Mouse (Mus musculus): Measurements from ENCODE around the gene Agxt. TPM values are rescaled to one million over a fixed set of nuclear protein-coding genes. Genes with fewer than 3 reads are reported as not detected.

Gene Agxt
- polyA plus RNA-seq, 1 experiment from 2014 or later: not detected

DNA sequence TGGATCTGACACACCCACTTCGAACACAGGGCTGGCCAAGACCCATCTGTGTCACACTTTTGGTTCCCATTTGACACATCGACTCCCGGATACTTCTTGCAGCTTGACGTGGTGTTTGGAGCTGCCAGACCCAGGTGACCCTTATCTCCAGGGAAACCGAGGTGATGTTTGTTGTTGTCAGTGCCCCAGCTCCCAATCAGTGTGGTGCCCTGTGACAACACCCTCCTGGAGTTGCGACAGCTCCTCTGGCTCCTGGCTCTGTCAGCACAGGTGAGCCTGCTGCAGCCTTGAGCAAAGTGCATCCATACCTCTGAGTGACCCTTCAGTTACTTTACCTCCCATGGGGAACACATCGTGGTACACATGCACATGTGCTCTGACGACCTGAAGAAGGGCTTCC lies 2.4 kb upstream of the Agxt start:
- Histone ChIP-seq H3K27ac (ENCODE audit: low read depth, low read length) (no peak overlapping the region), H3K4me1 (ENCODE audit: control insufficient read depth, insufficient read depth, low read length) (no peaks in the 10 kb centered on the region), H3K9ac (ENCODE audit: low read depth, low read length) (no peak overlapping the region), H3K4me3 (ENCODE audit: low read depth, low read length) (no peak overlapping the region), H3K4me2 (no peak overlapping the region), H3K27me3 (ENCODE audit: control insufficient read depth, insufficient read depth, low read length) (peaks cover 8% of the 10 kb centered on the region), H3K36me3 (ENCODE audit: control insufficient read depth, insufficient read depth, low read length) (no peaks in the 10 kb centered on the region), H3K9me3 (replicated peaks; ENCODE audit: control insufficient read depth, low read length) (no peaks in the 10 kb centered on the region)
- no peak for ATAC-seq (replicated peaks; ENCODE audit: insufficient number of reproducible peaks, low FRiP score, low TSS enrichment)
- WGBS (ENCODE audit: insufficient replicate concordance): 49% methylated on average over 8 of the region's 8 CpGs

DNA sequence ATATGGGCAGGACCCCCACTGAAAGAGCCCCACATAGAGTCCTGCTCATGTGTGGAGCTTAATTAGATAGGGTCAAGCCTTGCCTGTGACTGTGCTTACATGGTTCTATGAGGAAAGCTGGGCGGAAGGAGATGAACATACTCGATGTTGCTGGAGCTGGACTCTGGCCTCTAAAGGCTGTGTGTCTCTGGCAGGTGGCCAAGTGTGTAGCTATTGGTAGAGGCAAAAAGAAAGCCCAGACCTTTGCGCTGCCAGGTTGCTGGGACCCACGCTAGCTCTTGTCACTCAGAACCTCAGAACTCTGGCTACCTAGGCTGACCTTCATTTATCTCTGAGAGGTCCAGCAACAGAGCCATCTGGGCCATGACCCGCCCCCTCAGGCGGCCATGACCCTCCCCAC lies 3.5 kb downstream of the Agxt start:
- H3K27me3 ChIP-seq (ENCODE audit: control insufficient read depth, insufficient read depth, low read length): peaks cover 14% of the 10 kb centered on the region

DNA sequence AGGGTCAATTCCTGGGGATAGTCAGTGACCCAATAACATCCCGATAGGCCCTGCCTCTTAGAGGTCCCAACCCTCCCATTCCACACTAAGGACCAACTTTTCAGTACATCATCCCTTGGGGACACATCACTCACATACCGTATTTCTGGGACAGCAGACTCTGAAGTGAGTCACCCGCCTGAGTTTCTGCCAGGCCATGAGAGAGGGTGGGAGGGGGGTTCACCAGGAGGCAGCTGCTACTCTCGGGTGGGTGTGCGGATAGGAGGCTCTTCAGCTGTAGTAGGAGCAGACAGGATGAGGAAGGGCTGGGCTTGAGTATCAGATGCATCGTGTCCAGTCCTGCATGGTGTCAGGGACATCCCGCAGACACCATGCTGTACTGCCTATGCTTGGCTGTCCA lies 4.7 kb downstream of the Agxt start:
- no peaks in the 10 kb centered on the region for H3K36me3 ChIP-seq (ENCODE audit: control insufficient read depth, insufficient read depth, low read length)
- WGBS (ENCODE audit: insufficient replicate concordance): 60% methylated on average over 7 of the region's 7 CpGs
- no peaks in the 10 kb centered on the region for H3K9me3 ChIP-seq (replicated peaks; ENCODE audit: control insufficient read depth, low read length)
- H3K4me1 ChIP-seq (ENCODE audit: control insufficient read depth, insufficient read depth, low read length): peaks cover 4% of the 10 kb centered on the region
- peaks cover 14% of the 10 kb centered on the region for H3K27me3 ChIP-seq (ENCODE audit: control insufficient read depth, insufficient read depth, low read length)
- no peak overlapping the region for H3K4me2 ChIP-seq
- no peak overlapping the region for H3K9ac ChIP-seq (ENCODE audit: low read depth, low read length)
- H3K27ac ChIP-seq (ENCODE audit: low read depth, low read length): no peak overlapping the region
- ATAC-seq (replicated peaks; ENCODE audit: insufficient number of reproducible peaks, low FRiP score, low TSS enrichment): no peak
- no peak overlapping the region for H3K4me3 ChIP-seq (ENCODE audit: low read depth, low read length)

More for the DNA sequence above, 3.5 kb downstream of the Agxt start:
- H3K4me2 ChIP-seq: no peak overlapping the region
- no peaks in the 10 kb centered on the region for H3K4me1 ChIP-seq (ENCODE audit: control insufficient read depth, insufficient read depth, low read length)
- no peak overlapping the region for H3K9ac ChIP-seq (ENCODE audit: low read depth, low read length)
- WGBS (ENCODE audit: insufficient replicate concordance): 78% methylated on average over 6 of the region's 6 CpGs
- no peak overlapping the region for H3K4me3 ChIP-seq (ENCODE audit: low read depth, low read length)
- H3K27ac ChIP-seq (ENCODE audit: low read depth, low read length): no peak overlapping the region
- H3K36me3 ChIP-seq (ENCODE audit: control insufficient read depth, insufficient read depth, low read length): no peaks in the 10 kb centered on the region
- ATAC-seq (replicated peaks; ENCODE audit: insufficient number of reproducible peaks, low FRiP score, low TSS enrichment): no peak
- no peaks in the 10 kb centered on the region for H3K9me3 ChIP-seq (replicated peaks; ENCODE audit: control insufficient read depth, low read length)

DNA sequence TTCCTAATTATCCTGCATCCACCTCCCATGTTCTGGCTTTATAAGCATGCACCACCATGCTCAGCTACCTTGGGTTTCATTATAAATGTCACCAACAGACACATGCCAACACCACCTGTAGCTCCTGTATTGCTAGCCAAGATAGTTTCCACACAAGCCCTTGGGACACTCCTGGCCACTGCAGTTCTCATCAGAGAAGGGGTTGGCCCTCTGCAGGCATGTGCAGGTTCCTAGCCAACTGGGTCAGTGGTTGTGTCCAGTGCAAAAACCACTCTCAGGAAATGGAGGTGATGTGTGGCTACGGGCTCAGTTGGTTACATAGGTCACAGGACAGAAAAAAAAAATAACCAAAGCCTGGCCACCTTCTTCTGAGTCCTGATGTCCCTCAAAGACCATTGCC lies 7.8 kb downstream of the Agxt start:
- ATAC-seq (replicated peaks; ENCODE audit: insufficient number of reproducible peaks, low FRiP score, low TSS enrichment): no peak
- Histone ChIP-seq H3K27ac (ENCODE audit: low read depth, low read length) (no peak overlapping the region), H3K27me3 (ENCODE audit: control insufficient read depth, insufficient read depth, low read length) (peaks cover 21% of the 10 kb centered on the region), H3K4me2 (no peak overlapping the region), H3K4me1 (ENCODE audit: control insufficient read depth, insufficient read depth, low read length) (peaks cover 4% of the 10 kb centered on the region), H3K4me3 (ENCODE audit: low read depth, low read length) (no peak overlapping the region), H3K36me3 (ENCODE audit: control insufficient read depth, insufficient read depth, low read length) (no peaks in the 10 kb centered on the region), H3K9me3 (replicated peaks; ENCODE audit: control insufficient read depth, low read length) (no peaks in the 10 kb centered on the region), H3K9ac (ENCODE audit: low read depth, low read length) (no peak overlapping the region)
- 77% methylated on average over 1 of the region's 1 CpGs for WGBS (ENCODE audit: insufficient replicate concordance)

DNA sequence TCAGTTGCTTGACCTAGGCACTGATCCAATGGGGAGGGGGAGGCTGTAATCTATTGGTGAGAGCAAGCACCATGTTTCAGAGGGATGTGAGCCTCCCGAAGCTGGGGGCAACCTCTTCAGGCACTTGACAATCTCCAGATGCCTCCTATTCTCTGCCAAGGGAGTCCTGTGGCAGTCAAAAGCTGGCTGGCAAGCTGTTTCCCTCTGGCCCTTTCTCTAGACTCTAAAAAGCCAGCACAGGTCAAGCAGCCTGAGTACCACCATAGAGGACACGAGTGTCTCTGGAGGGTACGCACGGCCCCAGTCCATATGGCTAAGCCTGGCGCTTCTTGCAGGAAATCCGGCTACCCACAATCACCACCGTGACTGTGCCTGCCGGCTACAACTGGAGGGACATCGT lies 9.1 kb downstream of the Agxt start:
- H3K27me3 ChIP-seq (ENCODE audit: control insufficient read depth, insufficient read depth, low read length): peaks cover 25% of the 10 kb centered on the region
- H3K9ac ChIP-seq (ENCODE audit: low read depth, low read length): no peak overlapping the region
- H3K36me3 ChIP-seq (ENCODE audit: control insufficient read depth, insufficient read depth, low read length): no peaks in the 10 kb centered on the region
- H3K27ac ChIP-seq (ENCODE audit: low read depth, low read length): no peak overlapping the region
- no peak overlapping the region for H3K4me3 ChIP-seq (ENCODE audit: low read depth, low read length)
- 72% methylated on average over 9 of the region's 9 CpGs for WGBS (ENCODE audit: insufficient replicate concordance)
- ATAC-seq (replicated peaks; ENCODE audit: insufficient number of reproducible peaks, low FRiP score, low TSS enrichment): no peak
- H3K9me3 ChIP-seq (replicated peaks; ENCODE audit: control insufficient read depth, low read length): no peaks in the 10 kb centered on the region
- H3K4me1 ChIP-seq (ENCODE audit: control insufficient read depth, insufficient read depth, low read length): peaks cover 7% of the 10 kb centered on the region
- H3K4me2 ChIP-seq: no peak overlapping the region

DNA sequence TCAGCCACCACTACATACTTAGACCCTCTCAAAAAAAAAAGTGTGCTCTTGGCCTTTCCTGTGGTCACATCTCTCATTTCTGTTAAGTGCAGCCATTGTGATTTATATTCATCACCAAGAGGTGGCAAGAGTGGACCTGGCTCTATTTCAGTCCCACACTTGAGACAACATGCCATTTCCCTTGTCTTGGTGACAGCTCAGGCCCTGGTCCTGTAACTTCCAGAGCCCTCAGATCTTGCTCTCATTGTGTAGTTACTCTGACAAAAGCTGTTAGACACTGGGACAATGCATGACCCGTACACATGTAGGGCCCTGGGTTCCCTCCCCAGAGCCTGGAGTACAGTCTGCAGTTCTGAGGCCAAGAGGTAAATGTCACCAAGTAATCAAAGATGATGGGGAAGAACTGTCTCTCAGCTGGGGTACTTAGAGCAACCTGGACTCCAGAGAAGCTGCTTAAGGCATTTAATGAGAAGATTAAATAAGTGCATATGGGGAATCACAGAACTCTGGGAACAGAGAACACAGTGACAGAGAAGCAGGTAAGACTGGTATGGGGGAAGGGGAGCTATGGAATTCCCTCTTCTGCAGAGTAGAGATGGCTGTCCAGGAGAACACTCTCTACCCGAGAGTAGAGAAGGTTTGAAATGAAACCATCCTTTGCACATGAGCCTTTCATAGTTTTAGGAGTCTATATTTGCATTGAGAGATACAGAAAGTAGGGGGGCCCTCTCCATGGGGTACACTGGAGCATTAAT lies 16.0 kb downstream of the Agxt start:
- no peaks in the 10 kb centered on the region for H3K36me3 ChIP-seq (ENCODE audit: control insufficient read depth, insufficient read depth, low read length)
- H3K4me1 ChIP-seq (ENCODE audit: control insufficient read depth, insufficient read depth, low read length): peaks cover 4% of the 10 kb centered on the region; the same call in 1 of the 2 replicates
- peaks cover 10% of the 10 kb centered on the region for H3K27me3 ChIP-seq (ENCODE audit: control insufficient read depth, insufficient read depth, low read length)
- WGBS (ENCODE audit: insufficient replicate concordance): 51% methylated on average over 2 of the region's 2 CpGs
- no peak for ATAC-seq (replicated peaks; ENCODE audit: insufficient number of reproducible peaks, low FRiP score, low TSS enrichment)
- H3K9ac ChIP-seq (ENCODE audit: low read depth, low read length): no peak overlapping the region
- H3K27ac ChIP-seq (ENCODE audit: low read depth, low read length): no peak overlapping the region
- H3K9me3 ChIP-seq (replicated peaks; ENCODE audit: control insufficient read depth, low read length): no peaks in the 10 kb centered on the region
- H3K4me2 ChIP-seq: no peak overlapping the region
- H3K4me3 ChIP-seq (ENCODE audit: low read depth, low read length): no peak overlapping the region

DNA sequence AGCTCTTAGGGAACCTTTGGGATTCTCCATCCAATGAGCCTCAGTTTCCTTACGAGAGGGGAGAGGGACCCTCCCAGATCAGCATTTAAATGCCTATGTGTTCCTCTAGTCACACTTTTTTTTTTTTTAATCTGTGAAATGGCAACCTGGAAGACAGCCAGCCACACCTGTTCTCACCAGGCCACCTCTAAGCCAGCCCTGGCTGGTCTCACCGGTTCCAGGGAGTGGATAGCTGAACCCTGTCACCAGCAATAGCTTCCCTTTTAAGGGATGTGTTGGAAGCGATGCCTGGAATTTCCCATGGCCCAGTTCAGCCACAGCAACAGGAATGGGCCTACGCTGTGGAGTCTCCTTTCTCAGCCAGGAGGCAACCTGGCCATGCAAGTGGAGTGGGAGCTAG lies 22.5 kb downstream of the Agxt start:
- no peak overlapping the region for H3K27ac ChIP-seq (ENCODE audit: low read depth, low read length)
- no peaks in the 10 kb centered on the region for H3K36me3 ChIP-seq (ENCODE audit: control insufficient read depth, insufficient read depth, low read length)
- 63% methylated on average over 4 of the region's 4 CpGs for WGBS (ENCODE audit: insufficient replicate concordance)
- ATAC-seq (replicated peaks; ENCODE audit: insufficient number of reproducible peaks, low FRiP score, low TSS enrichment): no peak
- no peak overlapping the region for H3K4me3 ChIP-seq (ENCODE audit: low read depth, low read length)
- H3K4me1 ChIP-seq (ENCODE audit: control insufficient read depth, insufficient read depth, low read length): no peaks in the 10 kb centered on the region
- H3K4me2 ChIP-seq: no peak overlapping the region
- H3K9ac ChIP-seq (ENCODE audit: low read depth, low read length): no peak overlapping the region
- no peaks in the 10 kb centered on the region for H3K9me3 ChIP-seq (replicated peaks; ENCODE audit: control insufficient read depth, low read length)
- peaks cover 7% of the 10 kb centered on the region; the same call in 1 of the 2 replicates for H3K27me3 ChIP-seq (ENCODE audit: control insufficient read depth, insufficient read depth, low read length)

DNA sequence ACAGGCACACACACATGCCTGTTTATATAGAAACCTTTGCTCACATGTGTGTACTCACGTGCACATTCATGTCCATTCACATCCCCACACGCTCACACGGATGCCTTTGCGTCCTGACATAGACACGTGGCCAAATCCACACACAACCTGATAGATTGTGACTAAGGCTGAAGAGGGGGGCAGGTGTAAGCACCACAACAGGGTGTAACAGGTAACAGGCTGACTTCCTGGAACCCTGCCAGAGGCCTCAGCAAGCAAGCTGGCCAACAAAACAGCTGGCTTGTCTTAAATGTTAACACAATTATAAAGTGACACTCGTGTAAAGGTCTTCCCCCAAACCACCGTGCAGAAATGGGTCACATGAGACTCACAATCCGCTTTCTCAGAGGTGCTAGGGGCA lies 23.9 kb downstream of the Agxt start:
- H3K4me3 ChIP-seq (ENCODE audit: low read depth, low read length): no peak overlapping the region
- H3K9ac ChIP-seq (ENCODE audit: low read depth, low read length): no peak overlapping the region
- H3K27ac ChIP-seq (ENCODE audit: low read depth, low read length): no peak overlapping the region
- no peaks in the 10 kb centered on the region for H3K4me1 ChIP-seq (ENCODE audit: control insufficient read depth, insufficient read depth, low read length)
- no peaks in the 10 kb centered on the region for H3K36me3 ChIP-seq (ENCODE audit: control insufficient read depth, insufficient read depth, low read length)
- H3K27me3 ChIP-seq (ENCODE audit: control insufficient read depth, insufficient read depth, low read length): peaks cover 13% of the 10 kb centered on the region; the same call in 1 of the 2 replicates
- no peaks in the 10 kb centered on the region for H3K9me3 ChIP-seq (replicated peaks; ENCODE audit: control insufficient read depth, low read length)
- WGBS (ENCODE audit: insufficient replicate concordance): 78% methylated on average over 8 of the region's 8 CpGs
- H3K4me2 ChIP-seq: no peak overlapping the region
- no peak for ATAC-seq (replicated peaks; ENCODE audit: insufficient number of reproducible peaks, low FRiP score, low TSS enrichment)
